Mouse (Mus musculus): ENCODE data around the gene Frmd4b. TPM values are rescaled to one million over a fixed set of nuclear protein-coding genes. Genes with fewer than 3 reads are reported as not detected.

Gene Frmd4b
- polyA plus RNA-seq, 1 experiment from 2014 or later = 16.5 TPM

GRCm38 (mm10) chr6:97610051-97610450, 7.3 kb downstream of the Frmd4b start:
- H3K9ac ChIP-seq = no peak overlapping the region
- H3K4me3 ChIP-seq = no peak overlapping the region
- no peaks in the 10 kb centered on the region for H3K9me3 ChIP-seq
- 82% methylated on average over 2 of the region's 2 CpGs for WGBS
- no peak for ATAC-seq (ENCODE audit: insufficient number of reproducible peaks, insufficient read depth, low FRiP score, low TSS enrichment)
- H3K27ac ChIP-seq = no peak overlapping the region
- no peaks in the 10 kb centered on the region for H3K36me3 ChIP-seq
- H3K4me2 ChIP-seq (replicated peaks) = no peak overlapping the region
- peaks cover 15% of the 10 kb centered on the region; the same call in 1 of the 2 replicates for H3K4me1 ChIP-seq
- no peaks in the 10 kb centered on the region for H3K27me3 ChIP-seq

- Histone ChIP-seq H3K36me3 (no peaks in the 10 kb centered on the region), H3K27me3 (no peaks in the 10 kb centered on the region), H3K4me1 (peaks cover 15% of the 10 kb centered on the region; the same call in 1 of the 2 replicates), H3K27ac (no peak overlapping the region), H3K4me3 (no peak overlapping the region), H3K4me2 (replicated peaks) (no peak overlapping the region), H3K9me3 (no peaks in the 10 kb centered on the region), H3K9ac (no peak overlapping the region)
- WGBS = 59% methylated on average over 3 of the region's 3 CpGs
- no peak for ATAC-seq (ENCODE audit: insufficient number of reproducible peaks, insufficient read depth, low FRiP score, low TSS enrichment)
These were observed 9.7 kb downstream of the Frmd4b start for GRCm38 (mm10) chr6:97607646-97608045.

- WGBS = 53% methylated on average over 3 of the region's 3 CpGs
- no peak overlapping the region for H3K4me3 ChIP-seq
- no peaks in the 10 kb centered on the region for H3K36me3 ChIP-seq
- no peaks in the 10 kb centered on the region for H3K27me3 ChIP-seq
- no peak overlapping the region for H3K27ac ChIP-seq
- H3K4me2 ChIP-seq (replicated peaks) = no peak overlapping the region
- H3K9me3 ChIP-seq = no peaks in the 10 kb centered on the region
- ATAC-seq (ENCODE audit: insufficient number of reproducible peaks, insufficient read depth, low FRiP score, low TSS enrichment) = no peak
- no peak overlapping the region for H3K9ac ChIP-seq
- H3K4me1 ChIP-seq = no peaks in the 10 kb centered on the region
These were observed 22.1 kb downstream of the Frmd4b start for GRCm38 (mm10) chr6:97595218-97595617.

- WGBS = 93% methylated on average over 7 of the region's 7 CpGs
- H3K4me1 ChIP-seq = no peaks in the 10 kb centered on the region
- H3K4me2 ChIP-seq (replicated peaks) = no peak overlapping the region
- no peak overlapping the region for H3K9ac ChIP-seq
- H3K27me3 ChIP-seq = no peaks in the 10 kb centered on the region
- H3K36me3 ChIP-seq = no peaks in the 10 kb centered on the region
- ATAC-seq (ENCODE audit: insufficient number of reproducible peaks, insufficient read depth, low FRiP score, low TSS enrichment) = no peak
- no peak overlapping the region for H3K4me3 ChIP-seq
- no peaks in the 10 kb centered on the region for H3K9me3 ChIP-seq
- H3K27ac ChIP-seq = no peak overlapping the region
These were observed 22.8 kb downstream of the Frmd4b start for GRCm38 (mm10) chr6:97594589-97594988.

GRCm38 (mm10) chr6:97590230-97590629, 27.1 kb downstream of the Frmd4b start:
- no peak overlapping the region for H3K27ac ChIP-seq
- WGBS = 66% methylated on average over 5 of the region's 5 CpGs
- H3K36me3 ChIP-seq = no peaks in the 10 kb centered on the region
- no peak overlapping the region for H3K4me2 ChIP-seq (replicated peaks)
- no peak for ATAC-seq (ENCODE audit: insufficient number of reproducible peaks, insufficient read depth, low FRiP score, low TSS enrichment)
- H3K4me1 ChIP-seq = 0 out of 2 replicates have a peak, but pooled peaks cover 3% of the 10 kb centered on the region
- H3K4me3 ChIP-seq = no peak overlapping the region
- no peaks in the 10 kb centered on the region for H3K9me3 ChIP-seq
- no peaks in the 10 kb centered on the region for H3K27me3 ChIP-seq
- no peak overlapping the region for H3K9ac ChIP-seq

GRCm38 (mm10) chr6:97589581-97589980, 27.8 kb downstream of the Frmd4b start:
- WGBS = 80% methylated on average over 3 of the region's 3 CpGs
- H3K4me1 ChIP-seq = 0 out of 2 replicates have a peak, but pooled peaks cover 3% of the 10 kb centered on the region

GRCm38 (mm10) chr6:97589031-97589430, 28.3 kb downstream of the Frmd4b start:
- Histone ChIP-seq H3K4me1 (0 out of 2 replicates have a peak, but pooled peaks cover 3% of the 10 kb centered on the region), H3K27me3 (no peaks in the 10 kb centered on the region), H3K27ac (no peak overlapping the region), H3K36me3 (no peaks in the 10 kb centered on the region), H3K4me2 (replicated peaks) (no peak overlapping the region), H3K4me3 (no peak overlapping the region), H3K9me3 (no peaks in the 10 kb centered on the region), H3K9ac (no peak overlapping the region)
- no peak for ATAC-seq (ENCODE audit: insufficient number of reproducible peaks, insufficient read depth, low FRiP score, low TSS enrichment)
- WGBS = 80% methylated on average over 7 of the region's 7 CpGs

More at GRCm38 (mm10) chr6:97589581-97589980, 27.8 kb downstream of the Frmd4b start:
- Histone ChIP-seq H3K27ac (no peak overlapping the region), H3K9me3 (no peaks in the 10 kb centered on the region), H3K4me2 (replicated peaks) (no peak overlapping the region), H3K27me3 (no peaks in the 10 kb centered on the region), H3K4me3 (no peak overlapping the region), H3K36me3 (no peaks in the 10 kb centered on the region), H3K9ac (no peak overlapping the region)
- ATAC-seq (ENCODE audit: insufficient number of reproducible peaks, insufficient read depth, low FRiP score, low TSS enrichment) = no peak

- no peak overlapping the region for H3K27ac ChIP-seq
- 0 out of 2 replicates have a peak, but pooled peaks cover 3% of the 10 kb centered on the region for H3K4me1 ChIP-seq
- ATAC-seq (ENCODE audit: insufficient number of reproducible peaks, insufficient read depth, low FRiP score, low TSS enrichment) = no peak
- no peaks in the 10 kb centered on the region for H3K36me3 ChIP-seq
- H3K9me3 ChIP-seq = no peaks in the 10 kb centered on the region
- H3K4me3 ChIP-seq = no peak overlapping the region
- no peak overlapping the region for H3K4me2 ChIP-seq (replicated peaks)
- no peak overlapping the region for H3K9ac ChIP-seq
- no peaks in the 10 kb centered on the region for H3K27me3 ChIP-seq
These were observed 30.7 kb downstream of the Frmd4b start for GRCm38 (mm10) chr6:97586606-97587005.

GRCm38 (mm10) chr6:97586024-97586423, 31.3 kb downstream of the Frmd4b start:
- 70% methylated on average over 7 of the region's 8 CpGs for WGBS
- no peak overlapping the region for H3K4me3 ChIP-seq
- no peak overlapping the region for H3K9ac ChIP-seq
- H3K27ac ChIP-seq = no peak overlapping the region
- no peak overlapping the region for H3K4me2 ChIP-seq (replicated peaks)
- ATAC-seq (ENCODE audit: insufficient number of reproducible peaks, insufficient read depth, low FRiP score, low TSS enrichment) = no peak
- H3K4me1 ChIP-seq = 0 out of 2 replicates have a peak, but pooled peaks cover 3% of the 10 kb centered on the region
- no peaks in the 10 kb centered on the region for H3K27me3 ChIP-seq
- no peaks in the 10 kb centered on the region for H3K9me3 ChIP-seq
- no peaks in the 10 kb centered on the region for H3K36me3 ChIP-seq

GRCm38 (mm10) chr6:97582748-97583147, 34.6 kb downstream of the Frmd4b start:
- no peaks in the 10 kb centered on the region for H3K27me3 ChIP-seq
- no peak overlapping the region for H3K4me3 ChIP-seq
- no peak for ATAC-seq (ENCODE audit: insufficient number of reproducible peaks, insufficient read depth, low FRiP score, low TSS enrichment)
- H3K4me2 ChIP-seq (replicated peaks) = no peak overlapping the region
- no peaks in the 10 kb centered on the region for H3K36me3 ChIP-seq
- no peaks in the 10 kb centered on the region for H3K4me1 ChIP-seq
- 46% methylated on average over 8 of the region's 8 CpGs for WGBS
- no peak overlapping the region for H3K27ac ChIP-seq
- H3K9ac ChIP-seq = no peak overlapping the region
- no peaks in the 10 kb centered on the region for H3K9me3 ChIP-seq

- no peaks in the 10 kb centered on the region for H3K27me3 ChIP-seq
- WGBS = 75% methylated on average over 7 of the region's 7 CpGs
- H3K27ac ChIP-seq = no peak overlapping the region
- H3K36me3 ChIP-seq = no peaks in the 10 kb centered on the region
- no peak for ATAC-seq (ENCODE audit: insufficient number of reproducible peaks, insufficient read depth, low FRiP score, low TSS enrichment)
- H3K9ac ChIP-seq = no peak overlapping the region
- H3K9me3 ChIP-seq = no peaks in the 10 kb centered on the region
- no peak overlapping the region for H3K4me2 ChIP-seq (replicated peaks)
- 0 out of 2 replicates have a peak, but pooled peaks cover 2% of the 10 kb centered on the region for H3K4me1 ChIP-seq
- H3K4me3 ChIP-seq = no peak overlapping the region
These were observed 35.4 kb downstream of the Frmd4b start for GRCm38 (mm10) chr6:97581941-97582340.

GRCm38 (mm10) chr6:97580479-97581030, 36.8 kb downstream of the Frmd4b start:
- no peaks in the 10 kb centered on the region for H3K27me3 ChIP-seq
- H3K9me3 ChIP-seq = no peaks in the 10 kb centered on the region
- H3K4me2 ChIP-seq (replicated peaks) = no peak overlapping the region
- no peak overlapping the region for H3K4me3 ChIP-seq
- no peak for ATAC-seq (ENCODE audit: insufficient number of reproducible peaks, insufficient read depth, low FRiP score, low TSS enrichment)
- 97% methylated on average over 2 of the region's 2 CpGs for WGBS
- no peak overlapping the region for H3K27ac ChIP-seq
- H3K36me3 ChIP-seq = no peaks in the 10 kb centered on the region
- no peak overlapping the region for H3K9ac ChIP-seq
- 0 out of 2 replicates have a peak, but pooled peaks cover 4% of the 10 kb centered on the region for H3K4me1 ChIP-seq
